In genomic region chr11:100320172-100320630, GRCm38 (mm10) we compare ENCODE assay signal across 8 mouse cellular contexts. TPM values are rescaled to one million over a fixed set of nuclear protein-coding genes. Genes with fewer than 3 reads are reported as not detected.
A peak's percentile ranks its signal among the peaks of the same experiment; 100 is the strongest.
DNase-seq lines count a peak whose midpoint lies in the region; ATAC-seq lines count a peak whose summit lies in the region.

No protein-coding gene starts in this region.

- peak; percentile 95 to 96 for DNase-seq in CD8-positive naive resting alpha-beta T cell, adult 2 months (ENCODE audit: low read depth in 2 of 2, low spot score in 2 of 2)
- peak; percentile 95 for DNase-seq in c-Kit-positive CD71-negative TER-119-negative erythroid progenitor cells, embryonic 14.5 days (ENCODE audit: low read depth)
- DNase-seq in forebrain, embryonic 10.5 days (ENCODE audit: extremely low spot score, low spot score): peak; percentile 98
- peak; percentile 97 to 98 for DNase-seq in kidney, postnatal 36 days
- peak; percentile 94 for DNase-seq in telencephalon, adult 2 months (ENCODE audit: low read depth, low spot score)

- WGBS in forebrain, embryonic 10.5 days: under 1% methylated on average over 40 of the region's 40 CpGs
- under 1% methylated on average over 37 of the region's 40 CpGs for WGBS in heart, embryonic 16.5 days
- under 1% methylated on average over 40 of the region's 40 CpGs for WGBS in liver, embryonic 15.5 days (ENCODE audit: insufficient replicate concordance)
- WGBS in neural tube, embryonic 12.5 days: under 1% methylated on average over 37 of the region's 40 CpGs

- H3K27ac ChIP-seq in forebrain, embryonic 10.5 days: peak overlapping the region; percentile 96
- peak overlapping the region; percentile 100 for H3K27ac ChIP-seq in heart, embryonic 16.5 days (ENCODE audit: low read length)
- H3K27ac ChIP-seq in liver, embryonic 15.5 days (replicated peaks): peak overlapping the region; percentile 98
- peak overlapping the region; percentile 79 for H3K27ac ChIP-seq in neural tube, embryonic 12.5 days

- H3K9me3 ChIP-seq in forebrain, embryonic 10.5 days: no peaks in the 10 kb centered on the region
- H3K9me3 ChIP-seq in heart, embryonic 16.5 days (replicated peaks; ENCODE audit: control insufficient read depth, low read length): no peaks in the 10 kb centered on the region
- no peaks in the 10 kb centered on the region for H3K9me3 ChIP-seq in liver, embryonic 15.5 days (replicated peaks)
- H3K9me3 ChIP-seq in neural tube, embryonic 12.5 days: no peaks in the 10 kb centered on the region

- peak overlapping the region; percentile 97 for H3K9ac ChIP-seq in heart, embryonic 16.5 days (ENCODE audit: low read length)
- peak overlapping the region; percentile 97 for H3K9ac ChIP-seq in liver, embryonic 15.5 days
- peak overlapping the region; percentile 93 for H3K9ac ChIP-seq in neural tube, embryonic 12.5 days

- H3K4me2 ChIP-seq in heart, embryonic 16.5 days (ENCODE audit: low read depth, low read length): peak overlapping the region; percentile 90
- H3K4me2 ChIP-seq in liver, embryonic 15.5 days: peak overlapping the region; percentile 79
- H3K4me2 ChIP-seq in neural tube, embryonic 12.5 days (replicated peaks): peak overlapping the region; percentile 73

- ATAC-seq in heart, embryonic 16.5 days (replicated peaks; ENCODE audit: extremely low read depth, insufficient read depth, low FRiP score): peak; percentile 89
- peak; percentile 82 for ATAC-seq in liver, embryonic 15.5 days (ENCODE audit: insufficient read depth)
- peak; percentile 83 for ATAC-seq in neural tube, embryonic 12.5 days (ENCODE audit: low FRiP score, low read depth)

- H3K4me1 ChIP-seq in forebrain, embryonic 10.5 days: peaks cover 11% of the 10 kb centered on the region
- peaks cover 10% of the 10 kb centered on the region for H3K4me1 ChIP-seq in heart, embryonic 16.5 days (ENCODE audit: control insufficient read depth, insufficient read depth, low read length)
- H3K4me1 ChIP-seq in liver, embryonic 15.5 days (replicated peaks): peaks cover 47% of the 10 kb centered on the region
- H3K4me1 ChIP-seq in neural tube, embryonic 12.5 days: 0 out of 2 replicates have a peak, but pooled peaks cover 5% of the 10 kb centered on the region

- H3K27me3 ChIP-seq in forebrain, embryonic 10.5 days (ENCODE audit: poor library complexity, severe bottlenecking): no peaks in the 10 kb centered on the region
- no peaks in the 10 kb centered on the region for H3K27me3 ChIP-seq in heart, embryonic 16.5 days (ENCODE audit: control insufficient read depth, insufficient read depth, low read length)
- no peaks in the 10 kb centered on the region for H3K27me3 ChIP-seq in liver, embryonic 15.5 days
- no peaks in the 10 kb centered on the region for H3K27me3 ChIP-seq in neural tube, embryonic 12.5 days (replicated peaks)

- H3K36me3 ChIP-seq in forebrain, embryonic 10.5 days (replicated peaks): peaks cover 28% of the 10 kb centered on the region
- H3K36me3 ChIP-seq in heart, embryonic 16.5 days (ENCODE audit: control insufficient read depth, insufficient read depth): peaks cover 18% of the 10 kb centered on the region
- peaks cover 27% of the 10 kb centered on the region for H3K36me3 ChIP-seq in liver, embryonic 15.5 days (replicated peaks)
- H3K36me3 ChIP-seq in neural tube, embryonic 12.5 days: peaks cover 13% of the 10 kb centered on the region

- peak overlapping the region; percentile 65 for H3K4me3 ChIP-seq in forebrain, embryonic 10.5 days
- H3K4me3 ChIP-seq in heart, embryonic 16.5 days (ENCODE audit: low read length): peak overlapping the region; percentile 84
- peak overlapping the region; percentile 87 for H3K4me3 ChIP-seq in liver, embryonic 15.5 days (replicated peaks)
- peak overlapping the region; percentile 73 for H3K4me3 ChIP-seq in neural tube, embryonic 12.5 days

RNA-seq across cellular contexts. Expression of gene Eif1, which starts 0.5 kb away (rescaled TPM):
- polyA plus RNA-seq in forebrain, embryonic 10.5 days (2016; fragmentation: Nextera tagmentation; extraction: Ambion mirVana): 1,690 and 1,733 TPM in 2 replicates
- 1,600 and 1,609 TPM in 2 replicates for polyA plus RNA-seq in heart, embryonic 16.5 days (2015; fragmentation: Nextera tagmentation; extraction: Ambion mirVana)
- polyA plus RNA-seq in liver, embryonic 15.5 days (2015; fragmentation: Nextera tagmentation; extraction: Ambion mirVana): 1,286 and 1,576 TPM in 2 replicates
- polyA plus RNA-seq in neural tube, embryonic 12.5 days (2016; fragmentation: Nextera tagmentation; extraction: Ambion mirVana): 1,410 and 1,478 TPM in 2 replicates

RNA-seq across cellular contexts. Expression of gene Gast, which starts 14.0 kb away (rescaled TPM):
- polyA plus RNA-seq in forebrain, embryonic 10.5 days (2016; fragmentation: Nextera tagmentation; extraction: Ambion mirVana): not detected in 2 replicates
- polyA plus RNA-seq in heart, embryonic 16.5 days (2015; fragmentation: Nextera tagmentation; extraction: Ambion mirVana): not detected in 2 replicates
- not detected in 2 replicates for polyA plus RNA-seq in liver, embryonic 15.5 days (2015; fragmentation: Nextera tagmentation; extraction: Ambion mirVana)
- polyA plus RNA-seq in neural tube, embryonic 12.5 days (2016; fragmentation: Nextera tagmentation; extraction: Ambion mirVana): not detected in 2 replicates

RNA-seq across cellular contexts. Expression of gene Hap1, which starts 35.7 kb away (rescaled TPM):
- 46.7 and 47.5 TPM in 2 replicates for polyA plus RNA-seq in forebrain, embryonic 10.5 days (2016; fragmentation: Nextera tagmentation; extraction: Ambion mirVana)
- polyA plus RNA-seq in heart, embryonic 16.5 days (2015; fragmentation: Nextera tagmentation; extraction: Ambion mirVana): 5.6 and 5.8 TPM in 2 replicates
- 0.33 and 0.45 TPM in 2 replicates for polyA plus RNA-seq in liver, embryonic 15.5 days (2015; fragmentation: Nextera tagmentation; extraction: Ambion mirVana)
- 39.9 and 42.0 TPM in 2 replicates for polyA plus RNA-seq in neural tube, embryonic 12.5 days (2016; fragmentation: Nextera tagmentation; extraction: Ambion mirVana)

RNA-seq across cellular contexts. Expression of gene Krt42, which starts 50.5 kb away (rescaled TPM):
- polyA plus RNA-seq in forebrain, embryonic 10.5 days (2016; fragmentation: Nextera tagmentation; extraction: Ambion mirVana): not detected in 2 replicates
- polyA plus RNA-seq in heart, embryonic 16.5 days (2015; fragmentation: Nextera tagmentation; extraction: Ambion mirVana): not detected in 2 replicates
- not detected in 2 replicates for polyA plus RNA-seq in liver, embryonic 15.5 days (2015; fragmentation: Nextera tagmentation; extraction: Ambion mirVana)
- not detected in 2 replicates for polyA plus RNA-seq in neural tube, embryonic 12.5 days (2016; fragmentation: Nextera tagmentation; extraction: Ambion mirVana)

RNA-seq across cellular contexts. Expression of gene Krt17, which starts 59.4 kb away (rescaled TPM):
- polyA plus RNA-seq in forebrain, embryonic 10.5 days (2016; fragmentation: Nextera tagmentation; extraction: Ambion mirVana): not detected in 2 replicates
- polyA plus RNA-seq in heart, embryonic 16.5 days (2015; fragmentation: Nextera tagmentation; extraction: Ambion mirVana): 26.6 and 58.5 TPM in 2 replicates
- 0.33 and 0.40 TPM in 2 replicates for polyA plus RNA-seq in liver, embryonic 15.5 days (2015; fragmentation: Nextera tagmentation; extraction: Ambion mirVana)
- 2.7 TPM in 2 replicates for polyA plus RNA-seq in neural tube, embryonic 12.5 days (2016; fragmentation: Nextera tagmentation; extraction: Ambion mirVana)

Comparison
In these comparisons a context has a peak if more than half of its experiments do, and no peak if none do; other contexts are left out.
1. Peak in every context shown above with its lines: DNase-seq, ATAC-seq, H3K4me3 ChIP-seq and H3K27ac ChIP-seq.